Mouse (Mus musculus): ENCODE data around the gene Nedd9.

Gene Nedd9

DNA sequence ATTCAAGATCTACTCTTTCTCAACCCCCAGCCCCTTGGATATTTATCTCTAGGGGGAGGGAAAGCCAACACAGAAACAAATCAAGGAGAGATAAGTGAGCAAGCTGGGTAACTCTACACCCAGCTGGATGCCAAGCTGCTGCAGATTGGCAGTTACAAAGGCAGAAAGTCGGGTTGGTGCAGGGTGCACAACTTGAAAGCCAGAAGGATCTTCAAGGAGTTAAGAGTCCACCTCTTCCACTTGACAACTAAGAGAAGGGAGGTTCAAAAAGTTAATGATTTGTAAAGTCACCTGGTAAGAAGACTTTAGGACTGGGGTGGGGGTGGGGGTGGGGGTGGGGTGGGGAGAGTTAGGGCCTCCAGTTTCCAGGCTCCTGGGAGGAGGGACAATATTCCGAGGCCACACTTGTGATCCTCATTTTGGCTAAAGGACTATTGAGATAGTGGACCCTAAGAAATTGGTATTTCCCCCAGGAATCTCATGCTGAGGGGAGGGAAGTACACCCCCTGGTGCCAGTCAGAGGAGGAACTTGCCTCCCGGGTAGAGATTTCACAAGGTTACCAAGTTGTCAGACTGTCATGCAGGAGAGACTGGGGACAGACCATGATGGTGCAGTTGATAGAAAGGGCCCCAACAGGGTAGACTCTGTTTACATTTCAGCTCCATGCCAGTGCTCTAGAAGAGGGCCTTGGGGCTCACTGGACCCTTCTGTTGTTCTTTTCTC is 143.8 kb downstream of the Nedd9 start:
- DNase-seq (ENCODE audit: low spot score in 2 of 2): no peak

DNA sequence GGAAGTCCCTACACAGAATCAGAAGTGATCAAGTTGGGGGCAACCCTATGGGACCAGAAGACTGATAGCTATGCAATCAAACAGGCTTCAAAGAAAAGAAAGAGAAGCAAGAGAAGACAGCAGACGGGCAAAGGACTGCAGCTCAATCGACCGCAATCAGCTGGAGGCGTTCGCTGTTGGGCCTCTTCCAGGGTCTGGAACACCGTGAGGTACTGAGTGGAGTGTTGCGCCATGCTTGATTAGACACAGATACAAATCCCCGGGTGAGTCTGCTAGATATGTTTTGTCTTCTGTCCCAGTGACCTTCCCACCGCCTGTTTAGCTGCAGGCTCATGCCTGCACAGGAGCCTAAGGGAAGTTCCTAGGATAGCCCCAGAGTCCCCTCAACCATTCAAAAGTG is 145.7 kb downstream of the Nedd9 start:
- DNase-seq (ENCODE audit: low spot score in 2 of 2): no peak

DNA sequence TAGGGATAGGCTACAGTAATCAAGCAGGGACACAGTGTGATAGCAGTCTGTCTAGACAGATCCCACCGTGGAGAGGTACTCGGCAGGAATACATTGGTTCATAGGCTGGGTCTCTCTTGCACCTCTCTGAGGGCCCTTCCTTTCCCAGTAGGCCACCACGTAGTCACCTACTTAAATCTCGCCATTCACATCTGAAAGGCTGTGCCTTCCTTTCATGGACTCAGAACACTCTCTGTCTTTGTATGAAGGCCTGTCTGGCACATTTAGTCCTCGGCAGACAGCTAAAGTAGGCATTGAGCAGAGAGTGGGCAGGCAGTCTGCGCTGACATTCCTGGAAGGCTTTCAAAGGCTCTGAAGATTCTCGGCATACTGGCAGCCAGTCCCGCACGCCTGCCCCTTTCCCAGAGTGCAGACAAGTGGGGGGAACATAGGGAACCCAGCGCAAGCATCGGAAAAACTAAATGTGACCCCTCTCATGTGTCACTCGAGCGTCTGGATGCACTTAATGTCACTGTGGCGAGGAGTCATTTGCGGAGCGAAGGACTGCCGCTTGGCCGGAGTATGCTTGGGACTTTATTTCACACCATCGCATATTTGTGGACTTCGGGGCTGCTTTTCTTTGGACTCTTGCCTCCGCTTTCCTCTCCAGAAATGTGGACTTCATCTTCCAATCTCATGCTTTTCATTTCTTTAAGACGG is 147.4 kb downstream of the Nedd9 start:
- DNase-seq (ENCODE audit: low spot score in 2 of 2): peak; percentile 72 to 84

DNA sequence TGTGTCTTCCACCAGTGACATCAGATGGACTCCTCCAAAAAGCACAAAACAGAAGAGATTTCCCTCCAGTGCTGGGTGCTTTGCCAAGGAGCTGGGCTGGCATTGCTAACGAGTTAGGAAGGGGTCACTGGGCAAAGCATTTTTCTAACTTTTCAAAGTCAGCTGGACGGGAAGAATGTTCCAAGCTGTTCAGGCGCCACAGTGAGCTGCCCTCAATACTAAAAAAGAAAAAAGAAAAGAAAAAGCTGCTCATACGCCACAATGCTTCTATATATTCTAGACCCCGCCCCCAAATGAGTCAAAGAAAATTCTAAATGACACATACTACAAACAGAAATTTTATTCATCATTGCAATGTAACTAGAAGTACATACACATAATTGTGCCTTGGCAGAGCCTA is 148.0 kb downstream of the Nedd9 start:
- no peak for DNase-seq (ENCODE audit: low spot score in 2 of 2)

DNA sequence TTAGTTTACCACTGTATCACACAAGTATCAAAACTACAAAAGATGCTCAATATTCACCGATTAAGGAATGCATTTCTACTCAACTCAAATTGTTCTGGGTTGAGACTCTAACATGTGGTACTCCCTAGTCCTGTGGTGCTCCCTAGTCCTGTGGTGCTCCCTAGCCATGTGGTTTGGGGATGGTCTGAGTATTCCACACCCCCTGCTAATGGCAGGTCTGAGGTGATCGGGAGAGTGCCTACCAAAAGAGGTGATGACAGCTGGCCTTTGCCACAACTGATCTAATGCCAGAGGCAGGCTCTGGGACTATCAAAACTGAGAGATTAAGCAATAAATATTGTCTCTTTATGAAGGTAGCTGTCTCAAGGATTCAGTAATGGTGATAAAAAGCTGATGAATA is 149.8 kb downstream of the Nedd9 start:
- DNase-seq (ENCODE audit: low spot score in 2 of 2): no peak

DNA sequence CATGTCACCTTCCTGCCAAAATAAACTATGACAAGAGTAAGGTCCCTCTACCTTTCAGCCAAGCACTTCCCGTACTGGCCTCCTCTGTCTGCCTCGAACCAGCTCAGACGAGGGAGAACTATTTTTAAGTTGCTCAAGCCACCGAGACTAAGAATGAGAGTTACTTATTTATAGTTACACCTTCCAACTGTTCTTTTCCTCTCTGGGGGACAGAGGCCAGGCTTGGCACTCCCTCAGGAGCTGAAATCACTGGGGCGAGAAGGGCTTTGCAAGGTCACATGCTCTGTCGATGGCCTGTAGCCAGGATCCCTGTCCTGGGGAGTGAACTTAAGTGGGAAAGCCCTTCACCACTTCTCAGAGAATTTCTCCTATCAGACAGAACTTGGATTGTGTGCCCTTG is 150.9 kb downstream of the Nedd9 start:
- DNase-seq (ENCODE audit: low spot score in 2 of 2): no peak

DNA sequence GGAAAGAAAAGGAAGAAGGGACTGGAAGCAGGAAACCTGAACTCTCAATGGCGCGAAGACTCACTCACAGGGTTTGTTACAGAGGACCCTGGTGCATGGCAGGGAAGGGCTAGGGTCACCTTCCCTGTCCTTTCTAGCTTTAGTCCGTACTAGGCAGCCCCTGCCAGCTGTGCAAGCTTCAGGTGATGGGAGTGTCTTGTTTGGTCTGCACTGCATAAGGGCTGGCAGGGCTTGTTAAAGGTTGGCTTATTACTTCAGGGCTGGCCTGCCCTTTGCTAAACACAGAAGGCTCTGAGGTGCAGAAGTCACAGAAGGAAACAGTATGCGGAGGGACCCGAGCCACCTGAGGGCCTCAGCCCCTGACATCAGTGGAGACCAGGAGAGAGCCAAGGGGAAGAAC is 151.4 kb downstream of the Nedd9 start:
- no peak for DNase-seq (ENCODE audit: low spot score in 2 of 2)

DNA sequence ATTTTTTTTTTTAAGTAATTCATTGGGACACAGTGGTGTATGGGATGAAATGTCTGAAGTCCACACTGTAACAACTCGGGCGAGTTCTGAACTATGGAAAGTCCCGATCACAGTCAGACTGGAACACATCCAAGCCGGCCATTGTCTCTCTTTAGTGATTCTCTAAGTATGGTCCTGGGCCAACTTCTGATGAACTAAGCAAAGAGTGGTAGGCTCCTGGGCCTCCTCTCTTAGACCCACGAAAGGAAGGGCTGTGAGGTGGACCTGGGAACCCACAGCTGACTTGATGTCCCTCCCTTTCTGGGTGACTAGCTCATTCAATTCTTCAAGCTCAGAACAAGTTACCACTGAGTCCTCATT is 152.5 kb downstream of the Nedd9 start:
- DNase-seq (ENCODE audit: low spot score in 2 of 2): no peak

DNA sequence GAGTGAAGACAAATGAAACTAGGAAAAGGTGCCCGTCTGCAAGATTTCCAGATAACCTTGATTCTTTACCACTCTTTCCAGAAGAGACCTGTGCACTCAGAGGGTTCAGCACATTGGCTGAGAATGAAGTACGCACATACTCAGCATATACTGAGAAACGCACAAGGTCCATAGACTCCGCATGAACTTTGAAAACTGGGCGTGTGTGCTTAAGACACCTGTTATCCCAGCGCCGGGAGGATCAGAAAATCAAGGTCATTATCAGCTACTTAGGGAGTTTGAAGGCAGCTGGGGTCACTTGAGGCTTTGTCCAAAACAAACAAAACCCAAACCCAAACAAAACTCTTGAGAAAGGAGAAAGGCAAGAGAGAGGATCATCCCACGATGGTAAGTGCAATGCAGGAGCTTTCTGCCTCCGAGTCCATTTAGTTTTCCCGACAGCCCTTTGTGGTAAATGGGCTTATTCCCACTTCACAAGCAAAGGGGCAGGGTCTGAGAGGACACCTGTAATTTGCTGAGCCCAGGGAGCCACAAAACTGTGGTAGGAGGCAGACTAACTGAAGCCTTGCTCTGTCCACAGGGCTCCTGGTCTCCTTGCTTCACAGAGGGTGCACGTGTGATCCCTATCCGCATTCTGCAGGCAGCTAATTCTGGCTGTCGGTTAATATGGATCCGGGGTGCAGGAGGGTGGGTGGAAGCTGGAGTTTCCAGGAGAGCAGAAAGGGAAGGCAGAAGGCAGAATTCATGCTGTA is 153.1 kb downstream of the Nedd9 start:
- DNase-seq (ENCODE audit: low spot score in 2 of 2): no peak

DNA sequence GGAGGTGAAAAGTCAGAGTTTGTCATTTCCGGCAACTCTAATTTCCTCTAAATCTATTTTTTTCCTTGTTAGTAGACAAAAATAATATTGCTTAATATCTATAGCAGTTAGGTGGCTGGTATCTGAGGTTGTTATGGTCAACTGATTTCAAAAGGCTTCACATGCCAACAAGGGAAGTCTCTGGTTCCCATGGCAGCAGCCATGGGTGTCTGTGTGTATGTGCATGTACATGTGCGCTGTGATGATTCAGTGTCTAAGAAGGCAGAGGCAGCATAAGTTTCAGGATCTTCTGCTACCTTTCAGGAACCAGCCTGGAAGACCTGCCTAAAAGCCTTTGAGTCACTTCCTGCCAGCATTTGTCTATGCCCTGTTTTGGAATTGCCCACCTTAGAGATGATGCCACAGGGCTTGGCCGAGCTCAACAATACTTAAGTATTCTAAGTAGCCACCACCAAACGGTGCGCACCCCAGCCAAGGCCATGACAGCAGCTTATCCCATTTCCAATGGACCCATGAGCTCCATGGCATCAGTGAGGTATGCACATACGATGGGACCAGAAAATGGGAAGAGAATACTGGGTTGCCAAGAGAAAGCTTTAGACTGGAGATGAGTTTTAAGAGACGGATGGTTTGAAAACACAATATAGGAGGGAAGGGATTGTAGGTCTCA is 155.4 kb downstream of the Nedd9 start:
- DNase-seq (ENCODE audit: low spot score in 2 of 2): no peak

DNA sequence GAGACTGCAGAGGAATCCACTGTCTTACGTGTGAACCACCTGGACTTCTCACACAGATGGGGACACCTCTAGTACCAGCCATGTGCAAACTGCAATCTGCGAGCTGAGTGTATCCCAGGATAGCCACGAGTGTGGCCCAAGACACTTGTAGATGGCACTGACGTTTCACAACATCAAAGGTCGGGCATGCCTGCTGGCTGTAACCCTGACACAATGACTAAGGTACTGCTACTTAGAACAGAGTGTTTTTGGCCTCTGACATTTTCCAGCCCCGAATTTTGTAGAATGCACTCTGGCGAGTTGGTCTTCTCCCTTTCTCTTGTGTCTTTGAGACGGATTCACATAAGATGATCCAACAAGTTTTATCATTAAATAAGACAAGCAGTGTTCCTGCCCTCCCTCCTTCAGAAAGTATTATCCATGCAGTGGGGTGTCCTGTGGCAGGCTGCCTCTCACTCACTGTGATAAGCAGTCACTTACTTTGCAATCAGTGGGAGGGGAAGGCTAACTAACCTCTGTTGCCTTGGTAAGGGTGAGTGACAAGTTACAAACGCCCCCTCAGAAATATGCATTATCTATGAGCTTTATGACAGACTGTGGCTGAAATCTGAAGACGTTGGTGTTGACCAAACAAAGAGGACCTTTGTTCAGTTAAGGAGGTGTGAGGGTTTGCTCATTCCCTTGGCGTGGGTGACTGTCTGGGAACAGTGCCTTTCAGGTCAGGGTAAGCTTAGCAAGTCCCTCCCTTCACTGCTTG is 156.4 kb downstream of the Nedd9 start:
- no peak for DNase-seq (ENCODE audit: low spot score in 2 of 2)

DNA sequence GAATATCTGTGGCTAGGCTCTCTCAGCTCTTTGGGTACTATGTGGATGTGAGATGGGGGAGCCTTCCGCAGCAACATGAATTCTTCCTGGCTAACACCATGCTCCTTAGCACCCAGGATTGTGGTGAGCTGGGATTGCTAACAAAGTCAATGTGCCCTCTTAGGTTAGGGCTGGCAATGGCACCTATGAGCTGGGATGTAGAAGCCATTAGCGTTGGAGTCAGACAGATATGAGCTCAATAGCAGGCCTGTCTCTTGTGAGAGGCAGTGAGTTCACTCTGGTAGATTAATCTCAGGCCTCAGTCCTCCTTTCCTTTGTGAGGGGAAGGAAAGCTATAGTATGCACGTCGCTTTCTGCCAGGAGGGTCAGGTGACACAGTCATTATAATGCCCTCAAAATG is 157.1 kb downstream of the Nedd9 start:
- no peak for DNase-seq (ENCODE audit: low spot score in 2 of 2)

DNA sequence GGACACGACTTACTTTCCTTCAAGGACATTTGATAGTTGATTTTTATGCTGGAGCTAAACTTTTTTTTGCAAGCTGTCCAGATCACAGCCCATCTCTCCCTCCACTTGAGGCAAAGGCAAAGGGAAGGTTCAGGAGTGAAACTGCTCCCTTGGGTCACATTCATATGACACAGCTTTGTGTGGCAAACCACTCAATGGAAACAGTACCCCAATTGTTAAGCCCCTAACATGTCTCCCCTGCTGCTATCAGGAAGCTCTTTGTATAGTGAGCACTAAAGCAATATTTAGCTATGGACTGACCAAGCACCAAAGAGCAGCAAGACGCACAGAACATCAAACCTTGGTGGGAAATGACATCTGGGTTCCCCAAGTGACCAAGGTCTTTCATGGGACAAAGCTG is 158.7 kb downstream of the Nedd9 start:
- DNase-seq (ENCODE audit: low spot score in 2 of 2): no peak

DNA sequence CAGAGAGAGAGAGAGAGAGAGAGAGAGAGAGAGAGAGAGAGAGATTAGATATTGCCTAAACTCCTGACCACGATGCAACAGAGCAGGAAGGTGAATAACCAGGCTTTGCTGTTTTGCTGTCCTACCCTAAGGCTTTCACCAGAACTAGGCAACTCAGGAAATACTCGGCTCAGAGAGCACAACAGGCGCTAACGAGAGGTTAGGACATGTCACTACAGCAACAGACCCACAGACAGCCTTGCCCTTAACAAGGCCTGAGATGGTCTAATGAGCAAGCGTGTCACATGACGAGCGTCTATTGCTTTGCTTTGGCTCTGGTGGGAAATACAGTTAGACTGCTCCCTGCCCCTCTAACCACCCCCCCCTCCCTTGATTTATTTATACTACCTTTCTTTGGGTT is 159.6 kb downstream of the Nedd9 start:
- DNase-seq (ENCODE audit: low spot score in 2 of 2): no peak

DNA sequence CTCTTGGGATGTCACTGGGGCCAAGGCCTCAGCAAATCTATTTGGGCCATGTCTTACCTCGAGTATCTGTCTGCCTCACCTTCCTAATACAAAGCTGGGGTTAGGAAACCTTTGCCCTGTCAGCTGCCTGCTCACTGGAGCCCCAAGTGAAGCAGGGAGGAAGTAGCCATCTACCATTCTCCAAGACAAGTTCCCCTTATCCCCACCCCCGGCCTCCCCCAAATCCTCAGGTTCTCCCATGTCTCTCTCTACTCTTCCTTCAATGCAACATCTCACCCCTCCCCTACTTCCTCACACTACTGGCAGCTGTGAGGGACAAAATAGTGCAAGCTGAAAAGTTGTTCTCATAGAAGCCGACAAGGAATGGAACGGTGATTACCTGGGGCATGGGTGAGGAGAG is 161.0 kb downstream of the Nedd9 start:
- no peak for DNase-seq (ENCODE audit: low spot score in 2 of 2)

DNA sequence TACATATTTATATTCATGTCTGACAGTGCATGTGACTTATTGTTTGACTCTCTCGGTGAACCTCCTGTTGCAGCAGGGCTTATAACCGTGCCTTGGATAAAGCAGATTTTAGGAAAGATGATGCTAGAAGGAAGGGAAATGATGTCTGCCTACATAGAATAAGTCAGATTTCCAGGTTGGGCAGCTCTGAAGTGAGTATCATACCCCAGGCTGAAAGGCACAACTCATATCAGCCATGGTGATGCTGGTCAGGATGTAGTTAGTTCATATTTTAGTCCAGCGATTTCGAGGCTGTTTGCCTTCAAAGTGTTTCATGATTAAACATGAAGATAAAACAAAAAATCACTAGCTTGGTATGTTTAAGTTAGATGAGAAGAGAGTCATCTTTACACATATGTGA is 161.8 kb downstream of the Nedd9 start:
- DNase-seq (ENCODE audit: low spot score in 2 of 2): no peak

DNA sequence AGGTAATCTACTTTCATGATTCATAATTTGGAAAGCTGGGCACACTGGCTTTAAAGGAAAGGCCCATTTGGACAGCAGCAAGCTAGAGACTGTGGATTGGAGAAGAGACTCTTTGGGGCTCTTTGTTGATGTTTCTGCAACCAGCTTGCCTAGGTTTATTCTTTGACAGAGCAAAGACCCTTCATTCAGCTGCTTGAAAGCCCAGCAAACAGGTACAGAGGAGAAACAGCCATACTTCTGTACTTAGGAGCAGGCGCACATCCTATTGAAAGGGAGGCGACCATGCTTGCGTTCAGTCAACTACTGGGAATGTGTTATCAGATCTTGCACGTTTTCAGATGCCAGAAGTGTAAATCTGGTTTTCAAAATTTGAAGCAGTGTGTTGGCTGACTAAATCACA is 162.5 kb downstream of the Nedd9 start:
- DNase-seq (ENCODE audit: low spot score in 2 of 2): no peak

DNA sequence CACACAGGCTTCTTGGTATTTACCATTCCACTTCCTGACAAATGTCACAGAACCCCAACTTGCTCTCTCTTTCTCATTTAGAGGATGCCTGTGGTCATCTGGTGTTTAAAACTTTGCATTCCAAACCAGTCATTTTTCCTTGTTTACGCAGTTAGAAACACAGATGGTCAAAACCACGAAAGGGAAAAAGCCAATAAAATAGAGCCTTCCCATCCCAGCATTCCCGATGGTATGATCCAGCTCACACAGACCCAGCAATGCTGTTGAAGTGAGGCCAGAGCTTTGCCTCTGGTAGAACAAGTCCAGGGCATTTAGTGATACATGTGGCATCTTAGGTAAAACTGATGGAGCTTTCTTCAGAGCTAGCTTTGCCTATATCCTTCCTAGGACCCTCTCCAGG is 165.7 kb downstream of the Nedd9 start:
- no peak for DNase-seq (ENCODE audit: low spot score in 2 of 2)

DNA sequence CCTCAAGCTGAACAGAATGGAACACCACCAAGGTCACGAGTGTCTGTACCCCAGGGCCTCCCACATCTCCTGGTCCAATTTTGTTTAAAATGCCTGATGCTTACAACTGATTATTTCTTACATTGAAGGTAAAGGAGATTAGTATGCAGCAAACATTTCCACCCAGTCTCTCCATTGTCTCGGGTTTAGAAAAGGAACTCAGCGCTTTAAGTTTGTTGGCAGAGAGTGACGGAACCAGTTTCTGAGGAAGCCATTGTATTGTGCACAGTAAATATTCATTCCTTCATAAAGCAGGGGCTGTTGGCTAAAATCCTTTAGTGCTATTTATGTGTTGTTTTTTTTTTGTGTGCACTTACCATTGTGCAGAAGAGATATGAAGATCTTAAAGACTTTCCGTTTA is 166.4 kb downstream of the Nedd9 start:
- no peak for DNase-seq (ENCODE audit: low spot score in 2 of 2)

DNA sequence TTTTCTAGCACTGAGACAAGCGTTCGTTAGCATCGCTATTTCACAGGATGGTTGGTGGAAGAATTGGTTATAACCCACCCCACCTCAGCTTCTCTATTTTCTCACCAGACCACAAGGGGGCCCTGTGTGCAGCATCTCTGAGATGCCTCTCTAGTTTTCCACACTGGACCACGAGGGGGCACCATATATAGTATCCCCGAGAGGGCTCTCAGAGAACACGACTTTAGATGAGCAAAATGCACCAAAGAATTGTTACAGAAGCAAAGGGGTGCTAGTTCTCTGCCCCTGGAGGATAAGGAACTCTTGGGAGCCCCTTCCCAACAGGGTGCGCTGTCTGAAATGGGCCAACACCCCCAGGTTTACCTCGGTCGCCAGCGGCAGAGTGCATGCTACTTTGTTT is 184.4 kb downstream of the Nedd9 start:
- peak; percentile 37 to 49 for DNase-seq (ENCODE audit: low spot score in 2 of 2)

DNA sequence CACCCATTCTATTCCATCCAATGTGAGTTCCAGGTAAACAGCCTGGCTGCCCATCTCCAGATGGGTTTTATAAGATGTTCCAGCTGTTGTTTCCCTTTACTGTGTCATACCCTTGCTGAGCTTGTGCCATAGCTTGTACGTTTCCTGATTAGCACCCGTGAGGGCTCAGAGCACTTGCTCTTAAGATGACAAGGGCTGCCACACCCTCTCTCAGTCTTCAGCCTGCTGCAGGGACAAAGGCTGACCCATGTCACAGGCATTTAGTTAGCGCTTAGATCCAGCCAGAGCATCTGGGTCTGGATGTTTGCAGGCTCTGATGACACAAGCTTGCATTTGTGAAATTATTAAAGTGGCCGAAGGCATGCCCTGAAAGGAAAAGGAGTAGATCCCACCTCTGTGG is 187.1 kb downstream of the Nedd9 start:
- no peak for DNase-seq (ENCODE audit: low spot score in 2 of 2)

DNA sequence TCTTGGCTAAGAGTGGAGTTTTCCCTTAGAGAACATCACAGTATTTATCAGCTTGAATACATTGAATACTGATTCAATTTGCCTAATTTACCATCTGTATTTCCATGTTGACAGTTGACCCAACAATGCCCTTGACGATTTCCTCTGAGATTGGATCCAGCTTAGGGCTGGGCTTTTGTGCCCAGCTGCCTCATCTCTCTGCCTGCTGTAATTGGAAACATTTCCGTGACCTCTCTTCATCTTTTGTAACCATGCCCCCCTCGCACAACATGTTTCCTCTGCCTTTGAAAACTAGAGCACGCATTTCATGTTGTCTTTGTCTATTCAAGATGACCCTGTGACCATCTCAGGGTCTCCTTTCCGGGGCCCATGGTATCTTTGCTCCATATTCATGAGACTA is 188.2 kb downstream of the Nedd9 start:
- no peak for DNase-seq (ENCODE audit: low spot score in 2 of 2)
